Mouse (Mus musculus) ovary, postnatal 10 days (tissue): ENCODE results near the gene Gm45213.
"Not testable (repeated sequence)": the region's sequence is repeated elsewhere in the genome, so short reads cannot be mapped to it uniquely, and the experiment has no call there.

Source experiments
- DNase-seq: peaks from one replicate; pipeline ENCODE4 v3.0.0; 2022; ENCODE audit warnings: low spot score

Gm45213 gene

DNA sequence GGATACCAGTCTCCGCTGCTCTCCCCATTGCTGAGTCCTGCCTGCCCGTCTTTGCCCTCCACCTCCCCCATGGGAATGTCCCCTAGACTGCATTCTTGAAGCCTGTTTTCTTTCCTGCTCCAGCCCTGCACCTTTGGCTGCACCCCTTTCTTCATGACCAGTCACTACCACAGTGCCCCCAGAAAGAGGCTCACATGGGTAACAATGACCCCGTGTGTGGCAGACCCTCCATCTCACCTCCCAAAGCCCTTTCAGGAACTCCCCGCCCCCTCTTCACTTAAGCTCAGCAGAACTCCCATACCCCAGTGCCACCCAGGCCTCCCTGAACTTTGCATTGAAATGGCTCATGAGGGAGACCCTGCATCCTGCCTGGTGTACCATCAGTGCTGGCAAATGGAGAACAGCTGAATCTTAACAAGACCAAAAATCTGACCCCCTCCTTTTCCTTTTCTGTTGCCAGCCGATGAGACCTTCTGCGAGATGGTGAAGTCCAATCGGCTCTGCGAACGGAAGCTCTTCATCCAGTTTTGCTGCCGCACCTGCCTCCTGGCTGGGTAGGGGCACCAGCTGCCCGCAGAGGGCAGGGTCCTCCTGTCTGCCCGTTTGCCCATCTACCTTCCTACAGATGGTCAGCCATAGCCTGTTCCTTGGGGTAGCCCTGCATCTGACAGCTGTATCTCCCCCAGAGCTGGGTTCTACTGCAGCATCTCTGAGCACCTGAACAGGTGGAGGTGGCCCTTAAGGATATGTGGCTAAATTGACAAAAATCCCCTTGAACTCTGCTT lies 5.2 kb downstream of the Gm45213 start:
- no peak for DNase-seq

DNA sequence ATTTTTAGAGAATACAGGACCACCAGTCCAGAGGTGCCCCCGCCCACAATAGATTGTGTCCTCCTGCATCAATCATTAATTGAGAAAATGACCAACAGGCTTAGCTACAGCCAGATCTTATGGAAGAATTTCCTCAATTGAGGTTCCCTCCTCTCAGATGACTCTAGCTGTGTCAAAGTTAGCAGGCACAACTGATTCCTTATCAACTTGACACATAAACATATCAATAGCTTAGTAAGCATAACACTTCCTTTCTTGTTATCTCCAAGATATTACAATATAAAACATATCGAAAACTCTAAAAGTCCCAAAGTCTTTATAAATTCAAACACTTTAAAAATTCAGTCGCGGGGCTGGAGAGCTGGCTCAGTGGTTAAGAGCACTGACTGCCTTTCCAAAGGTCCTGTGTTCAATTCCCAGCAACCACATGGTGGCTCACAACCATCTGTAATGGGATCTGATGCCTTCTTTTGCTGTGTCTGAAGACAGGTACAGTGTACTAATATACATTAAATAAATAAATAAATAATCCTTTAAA lies 10.6 kb downstream of the Gm45213 start:
- DNase-seq, result no peak

DNA sequence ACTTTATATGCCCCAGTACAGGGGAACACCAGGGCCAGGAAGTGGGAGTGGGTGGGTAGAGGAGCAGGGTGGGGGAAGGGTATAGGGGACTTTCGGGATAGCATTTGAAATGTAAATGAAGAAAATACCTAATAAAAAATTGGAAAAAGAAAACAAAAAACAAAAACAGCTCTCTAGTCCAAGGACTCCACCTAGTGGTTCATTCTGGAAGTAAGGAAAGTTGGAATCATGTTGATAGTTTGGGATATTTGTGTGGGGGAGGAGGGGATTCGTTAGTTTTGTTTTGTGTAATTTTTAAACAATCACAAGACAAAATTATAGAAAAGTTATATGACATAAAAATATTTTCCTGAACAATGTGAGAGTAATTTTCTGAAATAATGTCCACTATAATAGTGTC lies 12.0 kb downstream of the Gm45213 start:
- not testable (repeated sequence) for DNase-seq

DNA sequence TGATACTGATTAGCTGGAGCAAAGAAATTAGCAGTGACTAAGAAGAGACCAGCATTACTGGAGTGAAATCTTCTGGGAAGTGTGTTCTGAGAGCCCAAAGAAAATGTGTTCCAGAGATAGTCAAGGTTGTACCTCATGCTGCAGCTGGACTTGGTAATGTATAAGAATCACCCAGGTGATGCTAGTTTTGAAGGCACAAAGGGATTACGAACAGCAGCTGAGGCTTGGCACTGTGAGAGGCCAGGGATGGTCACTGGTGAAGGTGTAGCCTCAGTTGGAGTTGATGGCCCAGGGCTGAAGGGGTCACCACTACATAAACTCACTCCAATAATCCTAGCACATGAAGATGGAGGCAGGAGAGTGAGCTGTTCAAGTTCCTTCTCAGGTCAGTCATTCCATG lies 15.3 kb downstream of the Gm45213 start, which contains the start of gene Snrpa1:
Gene Snrpa1 (plus strand): TSS at position 301 of the 400 bp plus-strand sequence.
- no peak for DNase-seq

DNA sequence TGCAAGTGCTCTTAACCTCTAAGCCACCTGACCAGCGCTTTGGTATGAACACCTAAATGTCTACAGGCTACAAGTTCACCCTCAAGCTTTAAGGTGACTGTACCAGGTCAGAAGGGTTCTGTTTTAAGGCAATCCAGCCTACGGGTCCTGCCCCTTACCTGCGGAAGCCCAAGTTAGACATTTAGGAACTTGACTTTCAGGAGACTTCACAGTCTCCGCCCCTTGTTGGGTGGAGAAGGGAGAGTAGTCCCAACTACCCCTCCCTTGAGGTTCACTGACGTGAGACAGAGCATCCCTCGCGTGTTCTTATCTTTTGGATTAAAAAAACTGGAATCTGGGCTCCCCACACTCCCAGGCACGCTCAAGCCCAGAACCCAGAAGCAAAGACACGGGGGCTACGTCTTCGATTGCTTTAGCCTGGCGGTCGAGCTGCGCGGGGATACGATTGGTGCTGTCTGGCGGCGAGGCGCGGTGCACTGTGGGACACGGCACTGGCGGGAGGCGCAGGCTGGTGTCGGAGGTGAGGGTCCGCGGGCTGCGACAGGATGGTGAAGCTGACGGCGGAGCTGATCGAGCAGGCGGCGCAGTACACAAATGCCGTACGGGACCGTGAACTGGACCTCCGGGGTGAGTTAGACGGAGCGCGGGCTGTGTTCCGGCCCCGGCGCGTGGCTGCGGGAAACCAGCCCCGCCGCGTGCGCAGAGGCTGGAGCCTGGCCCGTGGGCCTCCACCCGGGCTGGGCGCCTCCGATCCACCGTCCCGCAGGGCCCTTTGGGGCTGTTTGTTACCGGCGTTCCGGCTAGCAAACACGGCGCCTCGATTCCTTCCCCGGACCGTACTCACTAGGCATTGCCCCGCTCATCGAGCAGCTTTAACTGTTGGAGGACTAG lies 16.9 kb downstream of the Gm45213 start:
- DNase-seq, result peak; percentile 86

DNA sequence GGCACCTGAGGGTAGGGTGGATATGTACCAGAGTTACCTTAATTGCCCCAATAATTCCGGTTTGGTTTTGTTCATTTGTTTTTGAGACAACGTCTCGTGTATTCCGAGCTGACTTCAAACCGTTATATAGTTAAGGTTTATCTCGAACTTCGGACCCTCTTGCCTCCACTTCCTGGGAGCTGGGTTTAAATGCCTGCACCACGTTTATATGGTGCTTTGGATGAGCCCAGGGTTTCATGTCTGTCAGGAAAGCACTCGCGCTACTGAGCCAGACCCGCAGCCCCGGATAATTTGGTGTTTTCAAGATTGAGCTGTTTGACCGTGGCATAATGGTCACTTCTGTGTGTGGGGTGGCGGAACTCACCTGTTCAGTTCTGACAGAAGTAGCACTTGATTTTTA lies 17.7 kb downstream of the Gm45213 start:
- DNase-seq, result no peak

DNA sequence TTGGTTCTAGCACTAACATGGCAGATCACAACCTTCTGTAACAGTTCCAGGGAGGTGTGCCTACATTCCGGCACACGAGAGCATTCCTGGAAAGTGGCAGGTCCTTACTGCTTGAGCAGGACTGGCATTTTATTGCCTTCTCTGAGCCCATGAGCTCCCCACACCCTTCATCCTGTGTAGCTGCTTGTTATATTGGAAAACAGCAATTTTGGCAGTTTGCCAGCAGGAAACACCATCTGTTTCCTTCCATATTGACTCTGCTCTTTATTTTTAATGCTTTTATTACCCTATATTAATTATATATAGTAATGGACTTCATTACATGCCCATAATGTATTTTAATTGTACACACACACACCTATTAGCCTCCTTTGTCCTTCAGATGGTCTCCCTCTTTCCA lies 33.0 kb downstream of the Gm45213 start:
- DNase-seq, result no peak

DNA sequence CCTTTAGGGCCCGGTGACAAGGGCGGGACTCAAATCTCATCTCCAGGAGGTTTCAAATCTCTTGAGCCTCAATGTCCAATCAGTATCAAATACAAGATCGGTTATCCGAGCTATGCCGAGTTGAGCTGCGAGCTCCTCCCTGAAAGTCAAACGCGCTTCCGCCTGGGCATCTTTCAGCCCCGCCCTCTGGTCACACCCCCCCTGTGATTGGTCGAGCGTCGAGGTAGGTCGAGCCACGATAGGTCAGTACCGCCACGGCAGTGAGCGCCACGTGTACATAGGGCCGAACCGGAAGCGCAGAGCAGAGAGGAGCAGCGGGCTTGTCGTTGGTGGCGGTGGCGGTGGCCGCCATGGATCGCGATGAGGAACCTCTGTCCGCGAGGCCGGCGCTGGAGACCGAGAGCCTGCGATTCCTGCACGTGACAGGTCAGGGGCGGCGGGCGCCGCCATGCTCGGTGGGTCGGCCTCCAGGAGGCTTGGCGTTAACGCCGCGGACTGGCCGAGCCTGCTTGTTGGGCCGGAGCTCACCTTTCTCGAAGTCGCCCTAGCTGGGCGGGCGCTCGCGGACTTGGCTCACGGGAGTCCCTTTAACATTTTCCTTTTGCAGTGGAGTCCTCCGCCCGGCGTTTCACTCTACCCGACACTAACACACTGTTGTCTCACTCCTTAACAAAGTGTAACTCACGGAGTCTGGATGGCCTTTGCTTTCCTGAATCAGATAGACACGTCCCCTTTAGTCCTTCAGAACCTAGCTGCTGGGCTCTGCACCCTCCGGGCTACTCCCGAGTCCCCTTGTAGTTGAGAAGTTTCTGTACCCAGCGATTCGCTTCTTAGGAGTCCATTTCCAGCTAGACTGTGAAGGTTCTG lies 36.2 kb downstream of the Gm45213 start, which contains the start of gene Selenos:
Gene Selenos (plus strand): TSS at position 286 of the 867 bp plus-strand sequence.
- peak; percentile 76 for DNase-seq

DNA sequence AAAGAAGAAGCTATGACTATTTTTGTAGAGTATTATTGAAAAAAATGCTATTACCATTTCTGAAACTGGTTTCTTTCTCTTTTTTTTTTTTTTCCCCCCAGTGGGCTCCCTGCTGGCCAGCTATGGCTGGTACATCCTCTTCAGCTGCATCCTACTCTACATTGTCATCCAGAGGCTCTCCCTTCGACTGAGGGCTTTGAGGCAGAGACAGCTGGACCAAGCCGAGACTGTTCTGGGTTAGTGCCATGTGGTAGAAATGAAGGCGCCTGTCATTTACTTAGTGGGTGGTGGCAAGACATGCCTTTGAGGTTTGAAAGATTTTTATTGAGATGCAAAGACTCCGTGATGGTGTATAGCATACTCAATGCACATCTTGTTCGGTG lies 36.8 kb downstream of the Gm45213 start:
- DNase-seq, result no peak

DNA sequence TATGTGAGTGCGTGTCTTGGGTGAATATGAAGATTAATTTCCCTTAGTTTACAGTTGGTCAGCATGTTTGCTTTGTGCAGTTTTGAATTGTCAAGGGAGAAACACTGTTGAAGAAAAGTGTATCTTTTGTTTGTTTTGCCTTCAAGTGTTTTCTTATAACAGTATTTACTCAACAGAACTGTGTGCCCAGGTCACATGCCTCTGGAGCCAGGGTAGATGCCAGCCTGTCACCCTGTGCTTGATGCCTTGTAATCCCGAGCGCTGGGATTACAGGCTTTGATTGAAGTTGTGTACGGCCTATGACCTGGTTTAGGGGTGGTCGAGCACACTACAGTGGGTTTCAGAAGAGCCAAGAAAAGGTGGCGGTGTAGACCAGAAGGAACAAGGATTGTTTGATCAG lies 40.4 kb downstream of the Gm45213 start:
- DNase-seq, result no peak

DNA sequence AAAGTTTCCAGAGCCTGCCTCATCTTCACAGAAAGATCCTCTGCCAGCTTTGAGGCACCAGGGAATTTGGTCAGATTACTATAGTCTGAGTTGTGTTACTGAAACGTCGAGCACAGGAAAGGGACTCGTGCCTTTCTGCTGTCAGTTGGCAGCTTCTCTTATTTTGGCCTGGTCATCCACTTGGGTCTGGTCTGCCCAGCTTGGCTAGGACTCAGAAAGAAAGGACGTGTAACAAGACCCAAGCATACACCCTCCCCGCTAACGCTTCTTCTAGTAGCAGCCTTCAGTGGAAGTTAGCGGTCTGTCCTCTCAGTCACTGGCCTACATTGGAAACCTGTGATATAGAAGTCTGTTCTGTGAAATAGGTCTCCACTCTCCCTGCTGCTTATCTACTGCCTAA lies 41.1 kb downstream of the Gm45213 start:
- no peak for DNase-seq

DNA sequence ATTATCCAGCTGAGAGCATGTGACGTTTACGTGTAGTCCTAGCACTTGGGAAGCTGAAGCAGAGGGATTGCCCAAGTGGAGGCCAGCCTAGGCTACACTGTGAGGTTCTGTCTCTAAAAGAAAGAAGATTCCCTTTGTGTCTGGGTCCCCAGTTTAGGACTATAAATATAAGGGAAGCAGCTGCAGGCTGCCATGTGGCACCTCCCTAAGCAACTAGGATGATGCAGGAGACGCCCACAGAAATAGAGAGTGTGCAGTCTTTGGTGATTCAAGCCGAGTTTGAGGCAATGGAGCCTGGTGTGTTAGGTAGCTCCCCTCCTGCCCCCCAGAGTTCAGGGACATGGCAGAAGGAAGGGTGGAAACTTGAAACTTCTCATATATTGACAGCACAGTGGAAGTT lies 44.2 kb downstream of the Gm45213 start:
- no peak for DNase-seq

DNA sequence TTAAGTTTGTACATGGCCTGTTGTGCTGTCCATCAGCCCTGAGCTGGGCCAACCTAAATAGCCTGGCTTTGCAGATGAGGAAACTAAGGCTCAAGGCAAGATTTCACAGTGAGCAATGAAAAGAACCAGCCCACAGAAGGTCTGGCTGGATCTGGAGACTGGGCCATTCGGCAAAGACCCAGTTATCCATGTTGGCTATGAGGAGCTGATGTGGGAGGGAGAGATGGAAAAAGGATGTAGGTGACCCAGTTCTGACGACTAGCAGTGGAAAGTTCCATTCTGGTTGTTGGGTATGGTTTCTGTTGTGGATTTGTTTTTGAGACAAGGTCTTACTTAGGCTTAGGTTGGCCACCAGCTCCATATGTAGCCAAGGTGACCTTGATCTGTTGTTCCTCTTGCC lies 44.7 kb downstream of the Gm45213 start:
- no peak for DNase-seq

DNA sequence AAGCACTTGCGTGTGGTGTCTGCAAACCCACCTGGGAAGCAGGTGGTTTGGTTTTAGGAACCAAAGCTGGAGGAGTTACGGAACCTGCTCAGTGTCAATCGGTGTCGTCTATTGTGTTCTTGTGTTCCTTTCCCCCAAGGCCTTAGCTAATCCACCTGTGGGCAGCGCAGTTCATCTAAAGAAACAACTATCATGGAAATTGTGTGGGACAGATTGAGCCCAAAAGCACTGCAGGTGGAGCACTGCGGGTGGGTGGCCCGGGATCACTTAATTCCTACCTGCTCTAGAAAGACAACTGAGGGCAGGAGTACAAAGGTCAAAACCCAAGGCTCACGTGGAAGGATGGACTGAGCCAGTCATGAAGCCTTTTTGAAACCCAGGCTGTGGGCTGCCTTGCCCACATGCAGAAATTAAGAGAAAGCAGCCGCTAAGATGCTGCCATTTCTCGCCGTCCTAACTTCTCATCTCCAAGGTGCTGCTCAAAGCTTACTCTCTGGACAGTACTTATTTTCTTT lies 47.3 kb downstream of the Gm45213 start:
- no peak for DNase-seq

DNA sequence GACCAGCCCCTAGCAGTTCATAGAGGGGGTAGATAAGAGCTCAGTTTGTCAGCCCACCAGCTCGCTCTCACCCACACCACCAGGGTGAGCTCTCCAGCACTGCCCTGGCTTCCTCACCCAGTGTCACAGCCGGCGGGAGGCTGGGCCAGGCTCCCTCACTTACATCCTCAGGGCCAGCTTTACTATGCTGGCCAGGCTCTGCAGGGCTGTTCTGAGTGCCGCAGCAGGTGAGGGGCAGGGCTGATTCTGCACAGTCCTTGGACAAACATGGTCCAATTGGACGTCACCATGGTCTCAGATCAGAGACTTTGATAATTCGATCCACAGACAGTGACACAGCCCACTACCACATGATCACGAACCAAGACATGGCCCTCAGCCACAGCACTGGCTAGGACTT lies 48.2 kb downstream of the Gm45213 start:
- no peak for DNase-seq

DNA sequence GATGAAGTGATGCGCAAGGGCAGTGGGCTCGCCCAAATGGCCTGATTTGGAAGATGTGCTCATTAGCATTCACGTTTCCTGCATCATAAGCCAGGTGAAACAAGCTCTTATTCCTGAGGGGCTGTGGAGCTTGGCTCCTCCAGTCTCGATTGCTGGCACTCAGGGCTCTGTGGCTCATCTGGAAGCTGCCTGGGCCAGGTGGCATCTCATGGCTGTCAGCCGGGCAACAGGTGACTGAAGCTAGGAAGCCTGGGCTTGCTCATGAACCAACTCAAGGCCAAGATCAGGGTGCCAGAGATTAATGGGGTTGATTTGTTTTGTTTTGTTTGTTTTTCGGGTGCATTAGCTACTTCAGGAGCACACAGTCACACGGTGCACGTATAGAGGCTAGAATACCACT lies 49.3 kb downstream of the Gm45213 start:
- DNase-seq, result no peak

DNA sequence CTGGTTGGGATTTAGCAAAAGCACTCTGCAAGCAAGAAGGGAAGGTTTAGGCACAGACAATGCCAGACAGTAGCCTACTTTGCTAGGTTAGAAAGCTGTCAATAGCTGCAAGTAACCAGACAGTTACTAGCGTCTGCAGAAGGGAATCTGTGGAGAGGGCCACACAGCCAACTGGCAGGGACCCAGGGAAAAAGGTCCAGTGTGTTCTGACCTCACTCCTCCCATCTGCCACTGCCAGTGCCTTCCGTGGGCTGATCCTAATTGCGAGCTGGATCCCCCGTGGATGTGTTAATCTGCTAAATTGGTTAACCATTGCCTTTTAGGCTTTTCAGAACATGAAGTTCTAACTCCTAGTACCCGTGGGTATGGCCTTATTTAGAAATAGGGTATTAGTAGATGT lies 50.7 kb downstream of the Gm45213 start:
- no peak for DNase-seq

DNA sequence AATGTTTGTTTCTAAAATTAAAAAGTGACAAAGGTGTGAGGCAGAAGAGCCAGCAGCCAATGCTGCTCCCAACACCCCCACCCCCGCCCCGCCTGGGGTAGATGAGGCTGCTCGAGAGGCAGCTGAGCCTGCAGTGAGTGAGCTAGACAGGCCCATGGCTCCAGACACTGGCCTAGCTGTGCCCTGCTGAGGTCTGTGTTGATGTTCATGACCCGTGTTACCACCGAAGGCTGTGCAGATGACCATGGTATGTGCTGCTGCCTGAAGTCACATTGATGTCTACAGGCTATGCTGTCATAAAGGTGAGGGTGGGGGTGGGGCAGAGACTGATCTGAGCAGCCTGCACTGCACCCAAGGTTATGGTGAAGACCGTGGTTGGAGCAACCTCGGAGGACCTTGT lies 55.4 kb downstream of the Gm45213 start:
- DNase-seq, result no peak

DNA sequence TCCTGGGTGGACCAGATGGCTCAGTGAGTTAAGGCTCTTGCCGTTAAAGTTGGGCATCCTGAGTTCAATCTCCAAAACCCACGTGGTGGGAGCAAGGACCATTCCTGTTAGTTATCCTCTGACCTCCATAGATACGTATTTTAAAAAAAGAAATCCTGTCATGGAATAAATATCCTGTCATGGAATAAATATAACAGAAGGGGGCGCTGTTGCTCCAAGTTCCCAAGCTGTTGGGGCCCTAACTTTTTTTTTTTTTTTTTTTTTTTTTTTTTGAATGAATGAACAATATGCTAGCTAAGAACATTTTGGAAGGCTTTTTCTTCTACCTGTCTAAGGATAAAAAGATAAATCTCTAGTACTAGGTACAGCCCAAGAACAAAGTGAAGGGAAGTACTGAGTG lies 58.5 kb downstream of the Gm45213 start:
- no peak for DNase-seq

DNA sequence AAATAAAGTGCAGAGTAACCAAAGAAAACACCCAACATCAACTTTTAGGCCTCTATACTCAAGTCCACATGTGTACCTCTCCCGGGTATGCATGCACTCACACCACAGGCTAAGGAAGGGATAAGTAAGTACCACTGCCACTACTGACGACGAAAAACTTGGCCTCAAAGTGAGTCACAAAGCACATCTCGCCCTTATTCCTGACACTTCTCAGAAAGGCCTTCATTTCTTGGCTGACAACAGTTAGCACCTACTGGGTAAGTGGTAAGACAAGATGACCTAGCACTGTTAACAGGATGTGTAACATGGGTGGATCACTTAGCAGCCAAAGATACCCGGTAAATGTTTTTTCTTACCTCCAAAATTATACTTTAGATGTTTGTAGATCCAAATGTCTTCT lies 61.1 kb downstream of the Gm45213 start:
- DNase-seq, result no peak

DNA sequence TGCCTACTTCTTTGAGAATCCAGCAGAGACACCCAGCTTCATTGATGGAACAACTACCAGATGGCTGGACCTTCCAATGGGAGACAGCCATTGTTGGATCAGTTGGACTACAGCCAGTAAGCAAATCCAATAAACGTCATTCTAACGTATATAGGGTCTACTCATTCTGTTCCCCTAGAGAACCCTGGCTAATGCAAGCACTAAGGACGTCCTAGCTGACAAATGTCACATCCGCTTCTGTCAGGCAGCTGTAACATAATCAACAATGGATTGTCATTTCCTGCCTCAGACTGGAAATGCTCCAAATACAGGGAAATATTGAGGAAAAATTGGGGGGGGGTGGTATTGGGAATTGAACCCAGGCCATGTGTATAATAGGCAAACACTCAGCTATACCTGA lies 62.4 kb downstream of the Gm45213 start:
- DNase-seq, result no peak

DNA sequence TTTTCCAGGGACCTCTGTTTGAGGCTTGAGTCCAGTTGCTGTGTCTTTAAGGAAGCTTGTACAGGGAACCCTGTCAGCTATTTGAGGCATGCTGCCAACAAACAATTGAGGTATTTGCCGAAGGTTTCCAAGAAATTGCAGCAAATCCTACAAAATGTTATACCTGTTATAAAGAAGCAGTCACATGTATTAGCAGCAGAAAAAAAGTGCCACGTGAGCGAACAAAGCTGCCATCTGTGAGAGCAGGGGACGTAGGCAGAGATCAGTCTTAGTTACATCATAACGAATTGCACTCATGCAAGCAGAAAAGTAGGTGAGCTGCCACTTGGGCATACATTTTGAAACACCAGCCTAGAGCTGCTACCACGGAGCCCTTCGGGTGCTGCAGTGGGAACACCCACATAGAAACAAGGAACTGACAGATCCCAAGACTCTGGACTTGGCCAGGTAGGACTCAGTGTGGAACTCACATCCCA lies 63.2 kb downstream of the Gm45213 start:
- no peak for DNase-seq
